Mouse (Mus musculus) spleen, adult 2 months (tissue): Measurements from ENCODE around the gene Stap1. TPM values are rescaled to one million over a fixed set of nuclear protein-coding genes. Genes with fewer than 3 reads are reported as not detected.
A peak's percentile ranks its signal among the peaks of the same experiment; 100 is the strongest.

Source experiments
- DNase-seq, 2 experiments: peaks; one replicate each; pipeline versions ENCODE4 v3.0.0 to v3.0.0-alpha.2; 2012 to 2021; ENCODE audit warnings: low spot score in 2 of 2, low read depth in 1 of 2
- H3K27ac ChIP-seq: fragments of 200-500 bp; 2 replicates; pipeline ENCODE4 v1.5.1; 2012; ENCODE audit warnings: low read length, inconsistent platforms; ENCODE audit not compliant: insufficient read depth
- H3K27me3 ChIP-seq: fragments of 200-500 bp; 2 replicates; pipeline ENCODE4 v1.6.1; 2012; ENCODE audit warnings: mild to moderate bottlenecking, moderate library complexity, low read length, inconsistent platforms; ENCODE audit not compliant: control insufficient read depth, insufficient read depth
- H3K36me3 ChIP-seq: fragments of 200-500 bp; 2 replicates; pipeline ENCODE4 v1.6.1; 2012; ENCODE audit warnings: mild to moderate bottlenecking, low read length, inconsistent platforms; ENCODE audit not compliant: control insufficient read depth, insufficient read depth
- H3K4me1 ChIP-seq: fragments of 200-500 bp; 2 replicates; pipeline ENCODE4 v1.6.1; 2011; ENCODE audit warnings: inconsistent platforms; ENCODE audit not compliant: control insufficient read depth, insufficient read depth, insufficient read length
- H3K4me3 ChIP-seq: fragments of 200-500 bp; 2 replicates; pipeline ENCODE4 v1.5.1; 2011; ENCODE audit warnings: mild to moderate bottlenecking, inconsistent platforms; ENCODE audit not compliant: insufficient read depth, insufficient read length; ENCODE audit errors: extremely low read depth
- CTCF ChIP-seq: fragments of 200-500 bp; IDR thresholded peaks from 2 replicates; pipeline ENCODE4 v1.5.1; 2011; ENCODE audit warnings: mild to moderate bottlenecking, inconsistent platforms; ENCODE audit not compliant: insufficient read depth, insufficient read length, insufficient replicate concordance; ENCODE audit errors: extremely low read depth
- POLR2A ChIP-seq: fragments of 200-500 bp; IDR thresholded peaks from 2 replicates; pipeline ENCODE4 v1.6.1; 2011; ENCODE audit warnings: low read depth, low read length, inconsistent platforms
- WGBS: fragments of 180-500 bp; shearing (Covaris S2); methylation state at CpG from one replicate; pipeline ENCODE4 v1.1.7; 2018; 5-methylcytosine and 5-hydroxymethylcytosine counted together
- polyA plus RNA-seq: library from polyadenylated mRNA; depleted of rRNA; stranded (reverse); fragments of >200 nt; gene quantifications from 2 replicates; pipeline ENCODE4 v1.2.3, GENCODE M21; 2012; rRNA removed

Stap1 gene
- 6.2 and 7.2 TPM in 2 replicates for polyA plus RNA-seq

DNA sequence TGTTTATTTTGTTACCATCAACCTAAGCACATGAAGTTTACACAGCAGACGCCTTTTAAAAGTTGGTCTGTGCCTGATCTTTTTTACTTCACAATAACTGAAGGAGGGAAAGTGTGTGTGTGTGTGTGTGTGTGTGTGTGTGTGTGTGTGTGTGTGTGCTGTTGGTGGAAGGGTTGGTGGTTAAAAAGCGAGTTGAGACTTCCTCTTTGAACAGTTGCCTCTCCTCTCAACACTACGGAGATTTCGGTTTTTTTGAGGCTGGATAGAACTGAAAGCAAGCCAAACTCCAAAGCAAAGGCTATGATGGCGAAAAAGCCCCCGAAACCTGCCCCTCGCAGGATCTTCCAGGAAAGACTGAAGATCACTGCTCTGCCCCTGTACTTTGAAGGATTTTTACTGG is at the start of gene Stap1:
Stap1 (plus strand) TSS at position 209 of the 400 bp plus-strand sequence.
- Histone ChIP-seq H3K4me3 (peak within 1 kb of the TSS; percentile 70), H3K36me3 (no peaks in the 10 kb centered on the region; the same call in 1 of the 2 replicates), H3K27ac (peak within 1 kb of the TSS; percentile 94), H3K27me3 (no peaks in the 10 kb centered on the region), H3K4me1 (peaks cover 9% of the 10 kb centered on the region)
- DNase-seq: peak; percentile 53 to 79
- WGBS: 7% methylated on average over 7 of the region's 7 CpGs
- TF ChIP-seq CTCF (no peak), POLR2A (peak; percentile 59)

DNA sequence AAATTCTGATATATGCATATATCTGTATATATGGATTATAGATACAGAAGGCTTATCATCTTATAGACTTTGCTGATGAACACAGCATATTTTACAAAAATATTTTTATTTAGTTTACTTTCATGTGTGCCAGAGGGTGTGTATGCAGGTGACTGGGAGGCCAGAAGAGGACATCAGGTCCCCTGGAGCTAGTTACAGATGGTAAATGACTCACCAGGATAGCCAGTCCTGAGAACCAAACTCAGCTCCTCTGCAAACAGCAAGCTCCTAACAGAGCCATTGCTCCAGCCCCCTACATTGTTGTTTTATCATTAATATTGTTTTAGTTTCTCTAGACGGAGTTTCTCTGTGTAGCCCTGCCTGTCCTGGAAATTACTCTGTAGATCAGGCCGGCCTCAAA is 41.7 kb upstream of the Stap1 start:
- 96% methylated on average over 2 of the region's 2 CpGs for WGBS
- TF ChIP-seq POLR2A: no peak
- TF ChIP-seq CTCF: no peak
- H3K36me3 ChIP-seq: peaks cover 17% of the 10 kb centered on the region
- H3K27ac ChIP-seq: no peak overlapping the region
- DNase-seq: no peak
- no peaks in the 10 kb centered on the region for H3K4me1 ChIP-seq
- H3K4me3 ChIP-seq: no peak overlapping the region
- H3K27me3 ChIP-seq: no peaks in the 10 kb centered on the region

DNA sequence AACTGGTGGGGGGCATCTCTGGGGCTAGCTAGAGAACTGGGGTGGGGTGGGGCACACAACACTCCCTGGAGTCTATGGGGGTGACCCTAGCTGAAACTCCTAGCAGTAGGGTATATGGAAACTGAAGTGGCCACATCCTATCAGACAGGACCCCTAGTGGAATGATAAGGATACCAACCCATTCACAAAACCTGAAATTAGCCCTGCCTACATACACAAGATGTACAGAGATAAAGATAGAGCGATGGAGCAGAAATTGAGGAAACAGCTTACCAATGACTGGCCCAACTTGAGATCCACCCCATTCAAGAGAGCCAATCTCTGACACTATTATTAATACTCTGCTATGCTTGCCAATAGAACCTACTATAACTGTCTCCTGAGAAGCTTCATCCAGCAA is 8.0 kb upstream of the Stap1 start:
- Histone ChIP-seq H3K36me3 (no peaks in the 10 kb centered on the region), H3K4me3 (no peak overlapping the region), H3K27ac (no peak overlapping the region), H3K27me3 (no peaks in the 10 kb centered on the region), H3K4me1 (peaks cover 5% of the 10 kb centered on the region; the same call in 1 of the 2 replicates)
- DNase-seq: no peak
- 80% methylated on average over 1 of the region's 1 CpGs for WGBS
- TF ChIP-seq CTCF (no peak), POLR2A (no peak)

DNA sequence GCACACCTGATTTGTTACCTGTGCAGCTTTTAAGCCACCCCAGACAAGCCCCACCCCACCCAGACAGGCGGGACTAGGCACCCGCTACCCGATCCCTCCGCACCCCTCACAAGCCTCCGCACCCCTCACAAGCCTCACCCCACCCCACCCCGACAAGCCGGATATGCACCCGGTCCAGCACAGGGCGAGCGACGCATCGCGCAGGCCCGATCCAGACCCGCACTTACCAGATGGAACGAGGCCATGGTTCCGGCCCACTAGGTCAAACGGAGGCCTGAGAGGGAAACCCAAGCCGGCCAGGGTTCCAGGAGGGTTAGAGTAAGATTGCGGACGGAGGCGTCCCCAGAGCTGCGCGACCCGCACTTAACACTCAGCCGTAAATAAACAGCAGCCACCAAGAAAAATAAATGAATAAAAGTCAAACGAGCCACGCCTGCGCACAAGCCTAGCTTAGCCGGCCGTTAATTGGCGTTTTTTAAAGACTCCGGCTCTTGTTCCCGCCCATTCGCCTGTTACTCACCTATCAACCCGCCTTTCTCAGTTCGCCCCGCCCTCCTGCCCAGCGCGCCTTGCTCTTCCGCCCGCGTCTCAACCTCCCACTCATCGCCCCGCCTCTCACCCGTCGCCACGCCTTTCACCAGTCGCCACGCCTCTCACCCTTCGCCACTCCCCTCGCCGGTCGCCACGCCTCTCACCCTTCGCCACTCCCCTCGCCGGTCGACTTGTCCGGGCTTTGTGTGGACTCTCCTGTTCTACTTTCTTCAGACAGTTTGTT is 6.3 kb upstream of the Stap1 start, which contains the start of gene Cenpc1:
Cenpc1 (minus strand) TSS at position 483 of the 775 bp plus-strand sequence.
- Histone ChIP-seq H3K27ac (peak within 1 kb of the TSS; percentile 89), H3K4me3 (peak within 1 kb of the TSS; percentile 94), H3K27me3 (no peaks in the 10 kb centered on the region), H3K4me1 (peaks cover 5% of the 10 kb centered on the region; the same call in 1 of the 2 replicates), H3K36me3 (no peaks in the 10 kb centered on the region)
- TF ChIP-seq CTCF: no peak
- TF ChIP-seq POLR2A: peak; percentile 29; the same call in 1 of the 2 replicates
- DNase-seq: peak; percentile 95 to 98
- under 1% methylated on average over 60 of the region's 60 CpGs for WGBS

DNA sequence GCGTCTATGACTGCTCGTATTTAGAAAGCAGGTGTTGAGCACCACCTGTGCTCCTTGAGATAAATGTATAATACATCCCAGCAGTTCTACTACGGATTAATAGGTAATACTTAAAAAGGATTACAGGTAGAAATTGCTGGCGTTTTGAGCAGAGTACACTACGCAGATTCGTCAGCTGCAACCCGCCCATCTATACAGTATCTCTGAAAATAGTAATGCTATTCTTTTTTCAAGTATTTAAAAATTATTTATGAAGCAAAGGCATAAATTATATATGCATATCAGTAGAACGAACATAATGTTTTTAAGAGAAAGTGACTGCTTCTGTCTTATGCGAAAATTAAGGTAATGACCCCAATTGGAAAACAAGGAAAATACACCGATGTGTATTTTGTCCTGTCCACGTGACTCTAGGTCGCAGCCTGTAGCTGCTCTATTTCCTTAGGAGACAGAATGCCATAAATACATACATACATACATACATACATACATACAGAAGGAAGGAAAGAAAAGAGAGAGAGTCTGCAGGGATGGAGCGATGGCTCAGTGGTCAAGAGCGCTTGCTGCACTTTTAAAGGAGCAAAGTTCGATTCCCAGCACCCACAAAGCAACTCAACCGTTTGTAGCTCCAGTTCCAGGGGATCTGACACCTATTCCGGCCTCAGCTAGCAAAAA is 5.5 kb upstream of the Stap1 start:
- under 1% methylated on average over 17 of the region's 17 CpGs for WGBS
- peaks cover 5% of the 10 kb centered on the region; the same call in 1 of the 2 replicates for H3K4me1 ChIP-seq
- DNase-seq: no peak
- TF ChIP-seq POLR2A (no peak), CTCF (no peak)
- H3K27ac ChIP-seq: peak overlapping the region; percentile 46; the same call in 1 of the 2 replicates
- H3K27me3 ChIP-seq: no peaks in the 10 kb centered on the region
- H3K36me3 ChIP-seq: no peaks in the 10 kb centered on the region
- H3K4me3 ChIP-seq: peak overlapping the region; percentile 41

DNA sequence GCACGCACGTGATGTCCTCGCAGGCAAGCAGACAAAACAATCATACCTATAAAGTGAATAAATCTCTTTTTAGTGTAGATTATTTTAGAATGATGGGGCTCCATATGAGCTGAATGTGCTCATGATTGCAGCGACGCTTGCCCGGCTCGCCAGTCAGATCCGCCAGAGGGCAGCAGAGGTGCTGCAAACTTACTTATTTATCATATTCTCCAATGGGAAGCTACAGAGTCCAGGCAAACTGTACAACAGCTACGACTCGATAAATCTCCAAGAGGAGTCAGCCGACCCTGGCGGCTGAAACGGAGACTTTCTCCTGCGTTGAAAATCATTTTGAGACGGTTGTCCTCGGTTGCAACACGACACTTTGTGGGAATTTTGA is 5.0 kb upstream of the Stap1 start:
- H3K4me3 ChIP-seq: peak overlapping the region; percentile 55; the same call in 1 of the 2 replicates
- no peaks in the 10 kb centered on the region for H3K27me3 ChIP-seq
- TF ChIP-seq CTCF (peak; percentile 83), POLR2A (no peak)
- peak overlapping the region; percentile 34 for H3K27ac ChIP-seq
- no peaks in the 10 kb centered on the region for H3K36me3 ChIP-seq
- DNase-seq: peak; percentile 69 to 89
- H3K4me1 ChIP-seq: peaks cover 5% of the 10 kb centered on the region; the same call in 1 of the 2 replicates
- WGBS: under 1% methylated on average over 17 of the region's 17 CpGs
